Mouse (Mus musculus) liver, embryonic 14.5 days (tissue): ENCODE data around the gene Fat2.

ENCODE experiments used
- CTCF ChIP-seq: IDR thresholded peaks from 2 replicates; pipeline ENCODE4 v1.5.1; 2016; ENCODE audit warnings: antibody characterized with exemption, low read depth, control low read depth
- EP300 ChIP-seq: IDR thresholded peaks from 2 replicates; pipeline ENCODE4 v1.6.1; 2016; ENCODE audit warnings: antibody characterized with exemption, low read depth

GRCm38 (mm10) chr11:55216061-55216460 lies 120.3 kb downstream of the Fat2 start:
- TF ChIP-seq CTCF (no peak), EP300 (no peak)
